In the genomic region with DNA sequence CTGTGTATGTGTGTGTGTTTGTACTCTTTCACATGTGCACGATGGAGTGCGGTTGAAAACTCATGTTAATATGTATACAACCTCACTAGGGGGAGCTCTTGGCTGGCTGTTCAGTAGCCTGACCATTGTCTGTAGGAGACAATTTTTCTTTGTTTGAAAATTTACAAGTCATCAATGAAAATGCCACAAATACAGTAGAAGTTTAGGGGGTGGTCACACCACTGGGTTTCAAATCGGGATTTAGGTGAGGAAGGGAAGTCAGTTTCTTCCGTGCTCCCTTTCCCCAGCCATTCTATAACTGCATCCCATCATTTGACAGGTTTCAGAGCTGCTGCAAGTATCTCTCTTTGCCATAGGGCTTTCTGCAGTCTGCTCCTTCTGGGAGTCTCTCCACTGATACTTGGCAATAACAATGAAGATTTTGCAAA, we compare ENCODE assay signal across 8 mouse cellular contexts.
A peak's percentile ranks its signal among the peaks of the same experiment; 100 is the strongest.
DNase-seq lines count a peak whose midpoint lies in the region; ATAC-seq and TF ChIP-seq lines count a peak whose summit lies in the region.

No protein-coding gene starts in this region.

- no peak for TF ChIP-seq EP300 in liver, embryonic 14.5 days (IDR thresholded peaks at IDR 0.05; ENCODE audit: low read depth)

- peak; percentile 58 for DNase-seq in testis, postnatal 10 days (ENCODE audit: low spot score)
- DNase-seq in testis, postnatal 14 days (ENCODE audit: low spot score) = no peak
- peak; percentile 60 for DNase-seq in embryonic facial prominence, embryonic 10.5 days (ENCODE audit: low spot score)
- peak; percentile 21 to 69 for DNase-seq in kidney, postnatal 36 days
- no peak for DNase-seq in liver, embryonic 14.5 days (ENCODE audit: low read depth in 3 of 3, low spot score in 3 of 3)
- DNase-seq in retina, embryonic 14.5 days (ENCODE audit: low spot score) = peak; percentile 89
- no peak for DNase-seq in thymus, postnatal 0 days (ENCODE audit: low spot score)

- 12% methylated on average over 4 of the region's 4 CpGs for WGBS in embryonic facial prominence, embryonic 10.5 days
- 8% methylated on average over 4 of the region's 4 CpGs for WGBS in heart, embryonic 15.5 days
- WGBS in liver, embryonic 14.5 days (ENCODE audit: insufficient replicate concordance) = 9% methylated on average over 4 of the region's 4 CpGs

- peak overlapping the region; percentile 36; the same call in 1 of the 2 replicates for H3K4me2 ChIP-seq in heart, embryonic 15.5 days
- no peak overlapping the region for H3K4me2 ChIP-seq in liver, embryonic 14.5 days (ENCODE audit: low read depth)

- H3K27me3 ChIP-seq in embryonic facial prominence, embryonic 10.5 days (replicated peaks; ENCODE audit: low read depth, poor library complexity, severe bottlenecking) = no peaks in the 10 kb centered on the region
- H3K27me3 ChIP-seq in heart, embryonic 15.5 days = no peaks in the 10 kb centered on the region
- H3K27me3 ChIP-seq in liver, embryonic 14.5 days (ENCODE audit: control insufficient read depth, insufficient read depth, low read length) = no peaks in the 10 kb centered on the region

- TF ChIP-seq CTCF in liver, embryonic 14.5 days (IDR thresholded peaks at IDR 0.05; ENCODE audit: low read depth) = peak; percentile 35; the same call in 1 of the 2 replicates

- peak overlapping the region; percentile 23; the same call in 1 of the 2 replicates for H3K4me3 ChIP-seq in embryonic facial prominence, embryonic 10.5 days
- no peak overlapping the region for H3K4me3 ChIP-seq in heart, embryonic 15.5 days
- H3K4me3 ChIP-seq in liver, embryonic 14.5 days (ENCODE audit: insufficient read depth in 1 of 2, low read depth in 2 of 2, low read length in 2 of 2) = no peak overlapping the region

- no peak overlapping the region for H3K9ac ChIP-seq in heart, embryonic 15.5 days
- no peak overlapping the region for H3K9ac ChIP-seq in liver, embryonic 14.5 days (replicated peaks)

- ATAC-seq in heart, embryonic 15.5 days (replicated peaks; ENCODE audit: insufficient number of reproducible peaks, insufficient read depth, low FRiP score, low read depth) = no peak
- no peak for ATAC-seq in liver, embryonic 14.5 days (ENCODE audit: insufficient read depth)

- peaks cover 14% of the 10 kb centered on the region for H3K4me1 ChIP-seq in embryonic facial prominence, embryonic 10.5 days
- H3K4me1 ChIP-seq in heart, embryonic 15.5 days (replicated peaks) = 0 out of 2 replicates have a peak, but pooled peaks cover 3% of the 10 kb centered on the region
- H3K4me1 ChIP-seq in liver, embryonic 14.5 days (replicated peaks; ENCODE audit: control insufficient read depth in 2 of 2, insufficient read depth in 2 of 2, low read length in 1 of 2) = no peaks in the 10 kb centered on the region

- H3K9me3 ChIP-seq in embryonic facial prominence, embryonic 10.5 days = no peaks in the 10 kb centered on the region
- H3K9me3 ChIP-seq in heart, embryonic 15.5 days (replicated peaks) = no peaks in the 10 kb centered on the region
- no peaks in the 10 kb centered on the region for H3K9me3 ChIP-seq in liver, embryonic 14.5 days (ENCODE audit: control insufficient read depth, low read length)

- peak overlapping the region; percentile 83 for H3K27ac ChIP-seq in embryonic facial prominence, embryonic 10.5 days (replicated peaks)
- H3K27ac ChIP-seq in heart, embryonic 15.5 days = no peak overlapping the region
- H3K27ac ChIP-seq in liver, embryonic 14.5 days = no peak overlapping the region

- H3K36me3 ChIP-seq in embryonic facial prominence, embryonic 10.5 days (replicated peaks) = no peaks in the 10 kb centered on the region
- H3K36me3 ChIP-seq in heart, embryonic 15.5 days = no peaks in the 10 kb centered on the region
- no peaks in the 10 kb centered on the region for H3K36me3 ChIP-seq in liver, embryonic 14.5 days (replicated peaks; ENCODE audit: control insufficient read depth, insufficient read depth, low read depth)

Comparison
In these comparisons a context has a peak if more than half of its experiments do, and no peak if none do; other contexts are left out.
1. DNase-seq: peak in testis, postnatal 10 days (single experiment), embryonic facial prominence, embryonic 10.5 days (single experiment), kidney, postnatal 36 days (2 of 2) and retina, embryonic 14.5 days (single experiment); none in testis, postnatal 14 days (single experiment), liver, embryonic 14.5 days (0 of 3) and thymus, postnatal 0 days (single experiment).